Mouse (Mus musculus): ENCODE data around the gene Unc5b. TPM values are rescaled to one million over a fixed set of nuclear protein-coding genes. Genes with fewer than 3 reads are reported as not detected.

Gene Unc5b
- polyA plus RNA-seq, 1 experiment from 2014 or later = 4.2 TPM

GRCm38 (mm10) chr10:60832664-60833173 is 1.3 kb upstream of the Unc5b start:
- 65% methylated on average over 12 of the region's 12 CpGs for WGBS
- H3K4me3 ChIP-seq (ENCODE audit: low read depth, low read length) = no peak overlapping the region
- no peaks in the 10 kb centered on the region for H3K9me3 ChIP-seq (ENCODE audit: control insufficient read depth, low read length)
- H3K27ac ChIP-seq (ENCODE audit: low read depth, low read length) = no peak overlapping the region
- H3K9ac ChIP-seq (ENCODE audit: low read depth, low read length) = no peak overlapping the region
- no peak overlapping the region for H3K4me2 ChIP-seq
- H3K4me1 ChIP-seq (replicated peaks; ENCODE audit: control insufficient read depth, insufficient read depth, low read length) = no peaks in the 10 kb centered on the region; the same call in 1 of the 2 replicates
- H3K27me3 ChIP-seq (replicated peaks; ENCODE audit: control insufficient read depth, insufficient read depth, low read length) = peaks cover 67% of the 10 kb centered on the region
- no peak for ATAC-seq (replicated peaks; ENCODE audit: low FRiP score)
- H3K36me3 ChIP-seq (ENCODE audit: control insufficient read depth, insufficient read depth, low read length) = no peaks in the 10 kb centered on the region
- no peak for DNase-seq (ENCODE audit: low spot score)

DNA sequence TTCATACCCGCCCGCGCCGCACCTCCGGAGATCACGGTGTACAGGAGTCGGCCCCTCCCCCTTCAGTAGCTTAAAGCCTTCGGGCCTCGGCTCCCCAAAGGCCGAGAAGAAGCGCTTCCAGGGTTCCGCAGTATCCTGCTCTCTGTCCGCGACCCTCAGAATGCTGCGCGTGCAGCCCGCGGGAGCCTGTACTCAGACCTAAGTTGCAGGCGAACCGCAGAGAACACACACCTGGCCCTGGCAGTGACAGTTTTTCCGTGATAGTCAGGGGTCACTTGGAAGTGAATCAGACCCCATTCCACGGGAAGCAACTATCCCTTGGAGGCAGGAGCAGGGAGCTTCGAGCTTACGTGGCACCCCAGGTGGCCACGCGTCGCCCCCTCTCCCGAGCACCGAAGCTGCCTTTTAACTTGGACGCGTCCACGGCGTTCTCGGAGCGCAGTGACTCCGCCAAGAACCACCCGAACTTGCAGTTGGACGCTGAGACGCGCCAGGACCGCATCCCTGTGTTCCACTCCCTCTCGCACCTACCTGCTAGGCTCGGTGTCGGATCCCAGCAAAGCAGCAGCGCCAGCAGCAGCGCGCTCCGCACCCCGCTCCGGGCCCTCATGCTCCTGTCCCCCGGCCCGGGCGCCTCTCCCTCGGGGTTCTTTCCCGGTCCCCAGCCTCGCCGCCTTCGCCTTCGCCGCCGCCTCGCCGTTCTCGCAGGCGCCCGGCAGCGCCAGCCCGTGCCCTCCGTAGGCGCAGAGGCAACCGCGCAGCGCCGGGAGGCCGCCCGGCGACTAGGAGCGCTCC is 628 bp downstream of the Unc5b start:
- Histone ChIP-seq H3K4me3 (ENCODE audit: low read depth, low read length) (peak overlapping the region; percentile 62), H3K4me1 (replicated peaks; ENCODE audit: control insufficient read depth, insufficient read depth, low read length) (no peaks in the 10 kb centered on the region; the same call in none of the 2 replicates), H3K9ac (ENCODE audit: low read depth, low read length) (peak overlapping the region; percentile 58), H3K27me3 (replicated peaks; ENCODE audit: control insufficient read depth, insufficient read depth, low read length) (peaks cover 87% of the 10 kb centered on the region), H3K27ac (ENCODE audit: low read depth, low read length) (peak overlapping the region; percentile 43; the same call in 1 of the 2 replicates), H3K36me3 (ENCODE audit: control insufficient read depth, insufficient read depth, low read length) (no peaks in the 10 kb centered on the region), H3K4me2 (peak overlapping the region; percentile 80), H3K9me3 (ENCODE audit: control insufficient read depth, low read length) (no peaks in the 10 kb centered on the region)
- WGBS = 2% methylated on average over 78 of the region's 78 CpGs
- DNase-seq (ENCODE audit: low spot score) = no peak
- ATAC-seq (replicated peaks; ENCODE audit: low FRiP score) = peak; percentile 5; the same call in 1 of the 2 replicates

GRCm38 (mm10) chr10:60830000-60830399 is 1.4 kb downstream of the Unc5b start:
- no peak overlapping the region for H3K9ac ChIP-seq (ENCODE audit: low read depth, low read length)
- no peaks in the 10 kb centered on the region for H3K36me3 ChIP-seq (ENCODE audit: control insufficient read depth, insufficient read depth, low read length)
- peak overlapping the region; percentile 62 for H3K4me3 ChIP-seq (ENCODE audit: low read depth, low read length)
- peaks cover 93% of the 10 kb centered on the region for H3K27me3 ChIP-seq (replicated peaks; ENCODE audit: control insufficient read depth, insufficient read depth, low read length)
- WGBS = 2% methylated on average over 11 of the region's 11 CpGs
- no peak for DNase-seq (ENCODE audit: low spot score)
- no peaks in the 10 kb centered on the region; the same call in none of the 2 replicates for H3K4me1 ChIP-seq (replicated peaks; ENCODE audit: control insufficient read depth, insufficient read depth, low read length)
- ATAC-seq (replicated peaks; ENCODE audit: low FRiP score) = no peak
- no peak overlapping the region for H3K27ac ChIP-seq (ENCODE audit: low read depth, low read length)
- peak overlapping the region; percentile 80 for H3K4me2 ChIP-seq
- H3K9me3 ChIP-seq (ENCODE audit: control insufficient read depth, low read length) = no peaks in the 10 kb centered on the region

GRCm38 (mm10) chr10:60829071-60829470 is 2.3 kb downstream of the Unc5b start:
- peak overlapping the region; percentile 62 for H3K4me3 ChIP-seq (ENCODE audit: low read depth, low read length)
- no peaks in the 10 kb centered on the region for H3K9me3 ChIP-seq (ENCODE audit: control insufficient read depth, low read length)
- no peaks in the 10 kb centered on the region for H3K36me3 ChIP-seq (ENCODE audit: control insufficient read depth, insufficient read depth, low read length)
- ATAC-seq (replicated peaks; ENCODE audit: low FRiP score) (no peak), DNase-seq (ENCODE audit: low spot score) (no peak)
- H3K27ac ChIP-seq (ENCODE audit: low read depth, low read length) = no peak overlapping the region
- H3K4me1 ChIP-seq (replicated peaks; ENCODE audit: control insufficient read depth, insufficient read depth, low read length) = no peaks in the 10 kb centered on the region; the same call in none of the 2 replicates
- no peak overlapping the region for H3K9ac ChIP-seq (ENCODE audit: low read depth, low read length)
- H3K4me2 ChIP-seq = peak overlapping the region; percentile 80
- WGBS = 51% methylated on average over 6 of the region's 6 CpGs
- H3K27me3 ChIP-seq (replicated peaks; ENCODE audit: control insufficient read depth, insufficient read depth, low read length) = peaks cover 85% of the 10 kb centered on the region

DNA sequence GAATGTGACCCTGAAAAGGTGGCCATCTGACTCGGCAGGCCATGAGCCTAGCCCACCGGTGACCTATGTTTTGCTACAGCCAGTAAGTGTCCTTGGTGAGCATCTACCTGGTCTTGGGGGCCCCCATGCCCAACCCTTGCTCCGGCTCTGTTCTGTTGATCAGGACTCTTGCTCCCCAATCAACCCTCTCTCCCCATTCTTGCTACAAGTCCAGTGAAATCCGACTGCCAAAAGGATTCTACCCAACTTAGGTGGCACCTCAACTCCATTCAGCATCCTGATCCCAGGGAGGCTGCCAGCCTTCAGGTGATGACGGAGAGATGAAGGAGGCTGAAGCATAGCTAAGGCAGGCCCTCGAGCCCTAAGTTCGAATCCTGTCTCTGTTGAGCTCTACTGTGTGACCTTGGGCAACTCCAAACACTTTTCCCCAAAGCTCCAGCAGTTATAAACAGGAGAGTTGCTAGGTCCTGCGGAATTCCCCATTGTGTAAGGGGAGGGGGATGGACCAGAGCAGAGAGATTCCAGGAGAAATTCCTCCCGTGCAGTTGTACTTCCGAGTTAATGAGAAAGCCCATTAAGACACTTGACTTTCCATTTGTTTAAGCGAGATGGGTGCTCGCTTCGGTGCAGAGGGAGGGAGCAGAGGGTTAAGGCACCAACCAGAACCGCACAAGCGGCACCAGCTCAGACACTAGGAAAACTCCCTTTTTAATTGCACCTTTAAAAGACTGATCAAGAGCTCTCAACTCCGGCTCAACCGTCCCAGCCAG is 3.3 kb downstream of the Unc5b start:
- Histone ChIP-seq H3K4me2 (0 out of 2 replicates have a peak overlapping the region, but pooled peaks have one; percentile 8), H3K9me3 (ENCODE audit: control insufficient read depth, low read length) (no peaks in the 10 kb centered on the region), H3K4me3 (ENCODE audit: low read depth, low read length) (no peak overlapping the region), H3K27me3 (replicated peaks; ENCODE audit: control insufficient read depth, insufficient read depth, low read length) (peaks cover 79% of the 10 kb centered on the region), H3K36me3 (ENCODE audit: control insufficient read depth, insufficient read depth, low read length) (no peaks in the 10 kb centered on the region), H3K4me1 (replicated peaks; ENCODE audit: control insufficient read depth, insufficient read depth, low read length) (peaks cover 6% of the 10 kb centered on the region), H3K27ac (ENCODE audit: low read depth, low read length) (no peak overlapping the region), H3K9ac (ENCODE audit: low read depth, low read length) (no peak overlapping the region)
- DNase-seq (ENCODE audit: low spot score) (no peak), ATAC-seq (replicated peaks; ENCODE audit: low FRiP score) (no peak)
- 41% methylated on average over 17 of the region's 17 CpGs for WGBS

DNA sequence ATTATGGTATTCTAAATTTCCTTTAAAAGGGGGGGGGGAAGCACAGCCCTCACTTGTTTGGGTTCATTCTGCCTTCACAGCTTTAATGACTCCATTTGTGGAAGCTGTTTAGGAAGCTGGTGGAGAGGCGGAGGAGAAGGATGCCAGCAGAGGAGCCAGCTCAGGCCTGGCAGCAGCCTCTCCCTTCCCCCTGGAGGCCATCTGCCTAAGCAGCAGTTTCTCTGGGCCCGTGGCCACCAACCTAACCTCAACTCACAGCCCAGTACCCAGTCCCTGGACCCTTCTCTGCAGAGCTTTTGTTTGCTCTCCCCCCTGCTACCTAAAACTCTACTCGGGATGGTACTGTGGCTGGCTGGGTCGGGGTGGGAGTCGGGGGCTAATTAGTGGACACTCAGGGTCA is 4.1 kb downstream of the Unc5b start:
- Histone ChIP-seq H3K4me1 (replicated peaks; ENCODE audit: control insufficient read depth, insufficient read depth, low read length) (peaks cover 6% of the 10 kb centered on the region), H3K27ac (ENCODE audit: low read depth, low read length) (no peak overlapping the region), H3K36me3 (ENCODE audit: control insufficient read depth, insufficient read depth, low read length) (no peaks in the 10 kb centered on the region), H3K9ac (ENCODE audit: low read depth, low read length) (no peak overlapping the region), H3K4me3 (ENCODE audit: low read depth, low read length) (peak overlapping the region; percentile 41; the same call in 1 of the 2 replicates), H3K4me2 (peak overlapping the region; percentile 67), H3K27me3 (replicated peaks; ENCODE audit: control insufficient read depth, insufficient read depth, low read length) (peaks cover 71% of the 10 kb centered on the region), H3K9me3 (ENCODE audit: control insufficient read depth, low read length) (no peaks in the 10 kb centered on the region)
- ATAC-seq (replicated peaks; ENCODE audit: low FRiP score) = no peak
- 26% methylated on average over 5 of the region's 5 CpGs for WGBS
- no peak for DNase-seq (ENCODE audit: low spot score)

DNA sequence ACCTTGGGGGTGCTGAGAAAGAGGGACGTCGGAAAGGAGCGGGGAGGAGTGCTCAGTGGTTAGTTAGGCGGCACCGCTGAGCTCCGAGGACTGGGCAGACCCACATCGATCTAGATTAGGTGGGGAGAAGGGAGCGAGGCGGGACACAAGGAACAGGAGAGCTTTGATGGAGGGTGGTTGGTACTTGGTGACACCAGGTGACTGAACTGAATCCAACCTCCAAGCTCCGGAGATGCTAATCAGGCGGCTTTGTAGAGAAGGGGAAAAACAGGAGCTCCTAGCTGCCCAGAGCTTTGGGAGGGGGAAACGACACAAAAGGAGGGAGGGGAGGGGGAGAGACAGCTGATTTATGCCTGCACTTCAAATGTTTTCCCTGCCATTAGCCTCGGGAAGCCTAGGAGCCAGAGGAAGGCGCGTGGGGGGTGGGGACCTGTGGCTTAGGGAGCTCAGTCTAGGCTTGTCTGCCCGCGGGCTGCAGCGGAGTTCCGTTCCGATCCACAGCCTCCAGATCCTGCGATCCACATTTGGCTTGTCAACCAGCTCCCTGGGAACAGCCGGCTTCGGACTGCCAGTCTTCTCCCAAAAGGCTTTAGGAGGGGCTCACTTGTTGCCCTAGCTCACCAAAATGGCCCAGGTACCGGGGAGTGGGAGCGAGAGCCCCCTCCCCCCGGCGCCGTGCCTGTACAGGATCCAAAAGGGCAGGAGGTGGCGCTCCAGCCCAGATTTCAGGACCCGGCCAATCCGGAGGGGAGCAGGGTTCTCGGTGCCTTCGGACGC is 4.7 kb downstream of the Unc5b start:
- Histone ChIP-seq H3K9ac (ENCODE audit: low read depth, low read length) (0 out of 2 replicates have a peak overlapping the region, but pooled peaks have one; percentile 20), H3K4me1 (replicated peaks; ENCODE audit: control insufficient read depth, insufficient read depth, low read length) (peaks cover 10% of the 10 kb centered on the region), H3K36me3 (ENCODE audit: control insufficient read depth, insufficient read depth, low read length) (no peaks in the 10 kb centered on the region), H3K27ac (ENCODE audit: low read depth, low read length) (no peak overlapping the region), H3K4me2 (peak overlapping the region; percentile 67), H3K9me3 (ENCODE audit: control insufficient read depth, low read length) (no peaks in the 10 kb centered on the region), H3K27me3 (replicated peaks; ENCODE audit: control insufficient read depth, insufficient read depth, low read length) (peaks cover 65% of the 10 kb centered on the region), H3K4me3 (ENCODE audit: low read depth, low read length) (peak overlapping the region; percentile 41)
- no peak for DNase-seq (ENCODE audit: low spot score)
- WGBS = 3% methylated on average over 34 of the region's 34 CpGs
- no peak for ATAC-seq (replicated peaks; ENCODE audit: low FRiP score)

DNA sequence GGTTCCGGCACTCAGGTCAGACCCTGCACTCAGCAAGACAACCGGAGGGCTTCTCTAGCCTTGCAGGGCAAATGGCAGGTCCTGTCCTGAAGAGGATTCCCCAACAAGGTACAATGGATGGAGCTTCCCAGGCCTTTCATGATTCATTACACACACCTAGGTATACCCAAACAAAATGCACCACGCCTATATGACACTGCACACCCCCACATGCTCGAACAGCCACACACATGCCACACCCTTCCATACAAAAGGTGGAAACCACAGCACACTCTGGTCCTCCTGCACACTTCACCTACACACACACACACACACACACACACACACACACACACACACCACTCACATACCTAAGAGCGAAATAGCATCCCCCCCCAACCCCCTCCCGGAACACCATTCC is 5.4 kb downstream of the Unc5b start:
- peaks cover 10% of the 10 kb centered on the region for H3K4me1 ChIP-seq (replicated peaks; ENCODE audit: control insufficient read depth, insufficient read depth, low read length)

More for the DNA sequence above, 5.4 kb downstream of the Unc5b start:
- DNase-seq (ENCODE audit: low spot score) = no peak
- H3K36me3 ChIP-seq (ENCODE audit: control insufficient read depth, insufficient read depth, low read length) = no peaks in the 10 kb centered on the region
- no peak for ATAC-seq (replicated peaks; ENCODE audit: low FRiP score)
- no peak overlapping the region for H3K9ac ChIP-seq (ENCODE audit: low read depth, low read length)
- 54% methylated on average over 6 of the region's 6 CpGs for WGBS
- no peak overlapping the region for H3K4me3 ChIP-seq (ENCODE audit: low read depth, low read length)
- no peaks in the 10 kb centered on the region for H3K9me3 ChIP-seq (ENCODE audit: control insufficient read depth, low read length)
- peaks cover 58% of the 10 kb centered on the region for H3K27me3 ChIP-seq (replicated peaks; ENCODE audit: control insufficient read depth, insufficient read depth, low read length)
- H3K4me2 ChIP-seq = no peak overlapping the region
- no peak overlapping the region for H3K27ac ChIP-seq (ENCODE audit: low read depth, low read length)
